8 mouse cellular contexts compared by ENCODE assay signal in genomic region chr10:128923013-128923691, GRCm38 (mm10). TPM values are rescaled to one million over a fixed set of nuclear protein-coding genes. Genes with fewer than 3 reads are reported as not detected.
DNase-seq lines count a peak whose midpoint lies in the region; ATAC-seq lines count a peak whose summit lies in the region.

No protein-coding gene starts in this region.

- peak overlapping the region; percentile 83 for H3K9ac ChIP-seq in lung, embryonic 16.5 days (ENCODE audit: low read length)

- under 1% methylated on average over 42 of the region's 42 CpGs for WGBS in lung, embryonic 16.5 days

- peak overlapping the region; percentile 98 for H3K27ac ChIP-seq in lung, embryonic 16.5 days (ENCODE audit: low read length)

- peak overlapping the region; percentile 83 for H3K4me3 ChIP-seq in lung, embryonic 16.5 days (ENCODE audit: low read length)

- peaks cover 27% of the 10 kb centered on the region for H3K4me1 ChIP-seq in lung, embryonic 16.5 days (replicated peaks; ENCODE audit: control insufficient read depth, insufficient read depth, low read length)

- peak; percentile 89 to 96 for ATAC-seq in hematopoietic stem cell, adult 5-6 weeks (replicated peaks in 1 of 2; ENCODE audit: insufficient read depth in 1 of 2, low FRiP score in 2 of 2, low TSS enrichment in 1 of 2, low read depth in 1 of 2, poor library complexity in 2 of 2, severe bottlenecking in 2 of 2)
- peak; percentile 96 for ATAC-seq in lung, embryonic 16.5 days (ENCODE audit: low read depth)

- H3K9me3 ChIP-seq in lung, embryonic 16.5 days (ENCODE audit: control insufficient read depth, low read length), result no peaks in the 10 kb centered on the region

- H3K27me3 ChIP-seq in lung, embryonic 16.5 days (ENCODE audit: control insufficient read depth, insufficient read depth, low read depth, low read length), result no peaks in the 10 kb centered on the region

- H3K4me2 ChIP-seq in lung, embryonic 16.5 days (ENCODE audit: low read depth, low read length), result peak overlapping the region; percentile 94

- H3K36me3 ChIP-seq in lung, embryonic 16.5 days (ENCODE audit: control insufficient read depth, insufficient read depth, low read length), result no peaks in the 10 kb centered on the region

- peak; percentile 80 for DNase-seq in MEL-GATA-1-ER (ENCODE audit: extremely low read depth, low read depth)
- peak; percentile 94 for DNase-seq in cerebellum, adult 8-10 months
- peak; percentile 99 for DNase-seq in forelimb bud, embryonic 11.5 days (ENCODE audit: low read depth, low spot score)
- DNase-seq in layer of hippocampus, adult 9-10 months (ENCODE audit: low spot score), result peak; percentile 82
- peak; percentile 90 for DNase-seq in ovary, postnatal 10 days (ENCODE audit: low spot score)
- DNase-seq in thymus, postnatal 10 days (ENCODE audit: low spot score in 2 of 2), result peak; percentile 93

RNA-seq across cellular contexts. Expression of gene Rdh5, which starts 0.5 kb away (rescaled TPM):
- total RNA-seq in hematopoietic stem cell, adult 5-6 weeks (2017), result 1.3 and 5.1 TPM in 2 replicates
- 16.0 and 24.8 TPM in 2 replicates for polyA plus RNA-seq in lung, embryonic 16.5 days (2015; fragmentation: Nextera tagmentation; extraction: Ambion mirVana)

RNA-seq across cellular contexts. Expression of gene Bloc1s1, which starts 0.7 kb away (rescaled TPM):
- 52.2 and 102 TPM in 2 replicates for total RNA-seq in hematopoietic stem cell, adult 5-6 weeks (2017)
- 213 and 216 TPM in 2 replicates for polyA plus RNA-seq in lung, embryonic 16.5 days (2015; fragmentation: Nextera tagmentation; extraction: Ambion mirVana)

RNA-seq across cellular contexts. Expression of gene Itga7, which starts 10.5 kb away (rescaled TPM):
- total RNA-seq in hematopoietic stem cell, adult 5-6 weeks (2017), result not detected in 2 replicates
- 8.5 and 12.2 TPM in 2 replicates for polyA plus RNA-seq in lung, embryonic 16.5 days (2015; fragmentation: Nextera tagmentation; extraction: Ambion mirVana)

RNA-seq across cellular contexts. Expression of gene Cd63, which starts 22.4 kb away (rescaled TPM):
- 54.5 and 113 TPM in 2 replicates for total RNA-seq in hematopoietic stem cell, adult 5-6 weeks (2017)
- polyA plus RNA-seq in lung, embryonic 16.5 days (2015; fragmentation: Nextera tagmentation; extraction: Ambion mirVana), result 568 and 590 TPM in 2 replicates

RNA-seq across cellular contexts. Expression of gene Gdf11, which starts 31.6 kb away (rescaled TPM):
- total RNA-seq in hematopoietic stem cell, adult 5-6 weeks (2017), result 1.8 and 2.7 TPM in 2 replicates
- polyA plus RNA-seq in lung, embryonic 16.5 days (2015; fragmentation: Nextera tagmentation; extraction: Ambion mirVana), result 3.0 and 3.1 TPM in 2 replicates

Comparison
In these comparisons a context has a peak if more than half of its experiments do, and no peak if none do; other contexts are left out.
1. Peak in every context shown above with its lines: DNase-seq, ATAC-seq, H3K4me3 ChIP-seq and H3K27ac ChIP-seq.